Mouse (Mus musculus) urinary bladder, postnatal 25 days (tissue): ENCODE measurements around the gene Vmp1.

Source experiments
- DNase-seq: peaks from one replicate; pipeline ENCODE4 v3.0.0; 2022; ENCODE audit warnings: low spot score

The Vmp1 gene

GRCm38 (mm10) chr11:86629941-86630340 is 53.7 kb downstream of the Vmp1 start:
- no peak for DNase-seq

- no peak for DNase-seq
These were observed 54.2 kb downstream of the Vmp1 start for GRCm38 (mm10) chr11:86629445-86629844.

DNA sequence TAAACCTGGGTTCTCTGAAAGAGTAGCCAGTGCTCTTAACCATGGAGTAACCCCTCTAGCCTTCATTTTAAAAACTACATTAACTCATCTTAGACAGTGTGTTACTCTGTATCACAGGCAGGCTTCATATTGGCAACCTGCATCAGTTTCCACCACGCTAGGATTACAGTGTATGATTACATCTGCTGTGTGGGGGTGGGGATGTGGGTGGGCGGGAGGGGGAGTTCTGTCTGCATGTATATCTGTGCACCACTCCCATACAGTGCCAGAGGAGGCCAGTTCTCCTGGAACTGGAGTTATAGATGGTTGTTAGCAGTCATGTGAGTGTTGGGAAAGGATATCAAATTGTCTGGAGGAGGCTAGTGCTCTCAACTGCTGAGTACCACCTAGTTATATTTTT is 55.2 kb downstream of the Vmp1 start:
- DNase-seq, result no peak

DNA sequence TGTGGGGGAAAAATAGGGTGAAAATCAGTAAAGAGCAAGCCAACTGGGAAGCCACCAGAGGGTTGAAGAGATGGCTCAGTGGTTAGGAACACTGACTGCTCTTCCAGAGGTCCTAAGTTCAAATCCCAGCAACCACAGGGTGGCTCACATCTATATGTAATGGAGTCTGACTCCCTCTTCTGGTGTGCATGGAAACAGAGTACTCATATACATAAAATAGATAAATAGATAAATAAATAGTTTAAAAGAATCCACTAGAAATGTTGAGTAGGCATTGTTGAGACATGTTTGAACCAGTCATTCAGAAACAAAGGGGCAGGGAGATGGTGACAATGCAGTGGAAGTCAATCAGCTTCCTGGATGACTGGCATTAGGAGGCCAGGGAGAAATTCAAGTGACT is 56.0 kb downstream of the Vmp1 start:
- DNase-seq, result no peak

- DNase-seq, result no peak
These were observed 56.9 kb downstream of the Vmp1 start for GRCm38 (mm10) chr11:86626714-86627113.

DNA sequence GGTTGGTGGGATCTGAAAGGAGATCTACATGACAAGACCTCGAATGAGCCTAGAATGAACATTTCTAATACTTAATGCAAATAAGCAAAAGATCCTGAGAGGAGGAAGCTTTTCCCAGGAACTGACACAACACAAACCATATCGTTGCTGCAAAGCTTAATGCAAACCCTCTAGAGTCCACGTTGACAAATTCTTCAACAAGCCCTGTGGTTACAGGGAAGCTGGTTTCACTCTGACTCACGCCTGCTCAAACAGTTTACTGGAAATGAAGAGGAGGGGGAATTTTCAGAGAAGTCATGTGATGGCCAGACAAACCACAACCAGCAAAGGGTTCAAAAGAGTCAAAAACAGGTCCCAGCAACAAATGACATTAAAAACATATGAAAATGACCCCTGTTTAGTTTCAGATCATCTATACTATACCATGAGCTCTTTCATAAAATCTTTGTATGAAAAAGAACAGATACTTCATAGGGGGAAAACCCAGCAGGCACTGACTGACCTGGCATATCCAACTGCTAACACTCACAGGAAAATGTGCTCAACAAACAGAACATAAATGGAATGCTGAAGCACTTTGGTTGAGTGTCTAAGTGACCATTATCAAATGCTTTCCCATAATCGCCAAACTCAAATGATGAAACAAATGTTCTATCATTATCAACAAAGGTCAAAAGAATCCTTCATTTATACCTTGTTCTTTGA is 59.2 kb downstream of the Vmp1 start:
- DNase-seq, result no peak

DNA sequence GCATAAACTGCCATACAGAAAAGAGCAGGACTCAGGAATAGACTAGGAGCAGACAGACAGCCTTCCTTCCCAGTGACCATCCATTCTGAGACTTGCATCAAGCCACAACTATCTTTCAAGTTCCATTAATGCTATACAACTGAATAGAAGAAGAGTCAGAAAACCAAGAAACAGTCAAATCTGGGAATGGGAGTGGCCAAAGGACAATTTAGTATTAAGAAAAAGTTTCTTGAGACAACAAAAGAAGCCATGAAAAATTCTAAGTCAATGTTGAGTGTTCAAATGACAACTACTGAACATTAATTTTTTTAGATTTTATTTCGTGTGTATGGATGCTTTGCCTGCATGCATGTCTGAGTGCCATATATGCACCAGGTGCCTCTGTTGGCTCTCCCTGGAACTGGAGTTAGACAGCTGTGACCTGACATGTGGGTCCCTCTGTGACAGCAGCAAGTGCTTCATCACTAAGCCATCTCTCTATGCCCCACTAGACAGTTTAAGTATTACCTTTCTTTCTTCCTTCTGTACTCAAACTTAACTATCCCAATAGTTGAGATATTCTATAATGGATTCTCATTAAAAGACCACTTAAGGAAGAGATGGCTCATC is 60.1 kb downstream of the Vmp1 start:
- no peak for DNase-seq

DNA sequence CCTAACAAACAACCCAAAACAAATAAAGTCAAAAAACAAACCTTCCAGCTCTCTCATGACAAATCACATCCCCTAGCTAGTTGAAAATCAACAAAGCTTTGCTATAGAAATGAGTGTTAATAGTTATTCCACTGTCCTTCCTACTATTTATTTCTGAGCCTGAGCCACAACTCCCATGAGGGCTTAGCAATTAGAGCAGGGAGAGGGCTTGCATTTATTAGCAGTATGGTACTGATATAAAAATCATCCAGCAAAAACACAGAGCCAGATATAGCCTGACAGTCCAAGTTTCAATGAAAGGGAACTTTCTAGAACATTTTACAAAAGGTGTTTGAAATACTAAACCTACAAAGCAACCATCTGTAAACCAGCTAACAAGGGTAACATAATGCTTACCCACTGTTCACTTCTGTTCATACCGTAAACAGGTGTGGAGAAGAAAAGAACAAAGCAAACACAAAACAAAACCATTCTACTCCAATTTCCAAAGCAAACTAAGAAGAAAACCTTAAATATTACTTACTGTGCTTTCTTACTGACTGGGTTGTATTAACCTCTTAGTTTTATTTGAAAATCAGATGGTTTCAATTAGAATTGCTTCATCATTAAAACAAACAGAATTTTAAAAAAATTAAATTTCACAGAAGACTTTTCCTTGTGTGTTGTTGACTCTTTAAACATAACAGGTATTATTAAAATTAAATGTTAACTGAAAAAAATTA is 61.3 kb downstream of the Vmp1 start:
- DNase-seq, result no peak

GRCm38 (mm10) chr11:86621139-86621538 is 62.5 kb downstream of the Vmp1 start:
- no peak for DNase-seq

DNA sequence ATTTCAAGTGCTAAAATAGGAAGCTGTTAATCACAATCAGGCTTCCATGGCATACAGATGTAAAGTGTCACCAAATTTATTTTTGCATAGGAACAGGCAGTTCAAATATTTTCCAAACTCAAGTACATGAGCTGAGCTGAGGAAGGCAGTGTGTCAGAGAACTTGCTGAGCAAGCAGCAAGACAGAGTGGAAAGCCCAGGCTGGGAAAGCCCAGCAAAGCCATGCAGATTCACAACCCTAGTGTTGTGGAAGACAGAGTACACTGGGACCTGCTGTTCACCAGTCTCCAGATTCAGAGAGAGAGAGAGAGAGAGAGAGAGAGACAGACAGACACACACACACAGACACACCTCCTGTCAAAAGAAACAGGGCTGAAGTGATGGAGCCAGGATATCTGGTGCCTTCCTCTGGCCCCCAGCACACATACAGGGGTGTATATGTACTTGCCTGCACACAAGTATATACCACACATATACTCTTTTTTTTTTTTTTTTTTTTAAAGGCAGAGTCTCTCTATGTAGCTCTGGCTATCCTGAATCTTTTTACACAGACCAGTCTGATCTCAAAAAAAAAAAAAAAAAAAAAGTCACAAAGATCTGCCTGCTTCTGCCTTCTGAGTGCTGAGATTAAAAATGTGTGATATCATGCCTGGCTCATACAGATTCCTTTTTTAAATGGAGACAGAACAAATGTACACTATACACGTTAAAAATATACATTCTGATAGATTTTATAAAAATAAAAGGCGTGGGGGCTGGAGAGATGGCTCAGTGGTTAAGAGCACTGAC is 64.9 kb downstream of the Vmp1 start:
- no peak for DNase-seq

DNA sequence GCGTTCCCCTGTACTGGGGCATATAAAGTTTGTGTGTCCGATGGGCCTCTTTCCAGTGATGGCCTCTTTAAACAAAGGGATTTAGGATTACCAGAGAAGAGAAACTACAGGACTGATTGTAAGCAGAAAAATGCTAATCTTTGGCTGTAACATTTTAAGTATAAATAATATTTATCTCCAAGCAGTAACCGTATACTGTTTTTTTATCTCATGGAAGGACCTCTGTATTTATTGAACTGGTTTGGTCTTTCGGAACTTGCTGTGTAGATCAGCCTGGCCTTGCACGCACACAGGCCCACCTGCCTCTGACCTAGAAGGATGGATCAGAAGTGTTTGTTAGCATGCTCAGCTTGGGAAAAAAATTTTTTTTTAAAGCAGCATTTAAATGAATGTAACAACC is 69.0 kb downstream of the Vmp1 start:
- DNase-seq, result no peak

- no peak for DNase-seq
These were observed 69.5 kb downstream of the Vmp1 start for GRCm38 (mm10) chr11:86614056-86614530.

DNA sequence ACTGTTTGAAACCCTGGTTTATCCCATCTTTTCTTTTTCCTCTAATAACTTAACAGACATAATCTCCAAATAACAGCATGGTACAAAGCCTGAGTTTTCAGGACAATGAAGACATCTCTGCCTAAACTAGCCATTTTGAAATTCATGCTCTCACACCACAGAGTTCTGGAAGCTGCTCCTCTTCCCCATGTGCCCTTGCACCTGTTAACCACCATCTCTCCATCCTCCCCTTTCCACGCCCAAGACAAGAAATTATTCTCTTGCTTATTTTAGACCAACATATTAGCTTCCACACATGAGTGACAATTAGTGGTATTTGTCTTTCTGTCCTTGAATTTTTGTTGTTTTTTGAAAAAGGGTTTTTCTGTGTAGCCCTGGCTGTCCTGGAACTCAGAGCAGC is 71.6 kb downstream of the Vmp1 start:
- no peak for DNase-seq

- no peak for DNase-seq
These were observed 73.4 kb downstream of the Vmp1 start for GRCm38 (mm10) chr11:86610239-86610638.

DNA sequence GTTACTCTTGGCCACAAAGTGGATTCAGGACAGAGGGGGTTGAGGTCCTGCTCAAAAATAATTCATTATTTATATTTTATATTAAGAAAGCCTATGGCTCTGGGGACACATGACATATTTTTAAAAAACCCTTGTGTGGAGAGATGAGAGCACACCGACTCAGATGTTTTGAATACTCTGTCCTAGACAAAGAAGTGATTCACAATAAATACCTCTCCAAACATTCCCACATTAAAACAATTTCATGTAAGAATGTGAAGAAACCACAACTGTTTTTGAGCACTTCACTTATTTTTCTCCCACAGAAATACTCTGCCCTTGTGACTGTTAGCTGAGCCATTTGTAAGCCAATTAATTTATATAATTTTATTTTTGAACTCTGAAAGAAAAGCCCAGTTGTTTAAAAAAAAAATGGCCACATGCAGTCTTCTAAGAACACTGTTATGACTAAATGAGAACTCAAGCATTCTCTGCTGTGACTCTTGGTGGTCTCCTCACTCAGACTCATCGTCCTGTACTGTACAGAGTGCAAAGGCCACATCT is 75.8 kb downstream of the Vmp1 start:
- no peak for DNase-seq

- DNase-seq, result no peak
These were observed 76.9 kb downstream of the Vmp1 start for GRCm38 (mm10) chr11:86606621-86607339.

GRCm38 (mm10) chr11:86604732-86605520 is 78.7 kb downstream of the Vmp1 start:
- no peak for DNase-seq

DNA sequence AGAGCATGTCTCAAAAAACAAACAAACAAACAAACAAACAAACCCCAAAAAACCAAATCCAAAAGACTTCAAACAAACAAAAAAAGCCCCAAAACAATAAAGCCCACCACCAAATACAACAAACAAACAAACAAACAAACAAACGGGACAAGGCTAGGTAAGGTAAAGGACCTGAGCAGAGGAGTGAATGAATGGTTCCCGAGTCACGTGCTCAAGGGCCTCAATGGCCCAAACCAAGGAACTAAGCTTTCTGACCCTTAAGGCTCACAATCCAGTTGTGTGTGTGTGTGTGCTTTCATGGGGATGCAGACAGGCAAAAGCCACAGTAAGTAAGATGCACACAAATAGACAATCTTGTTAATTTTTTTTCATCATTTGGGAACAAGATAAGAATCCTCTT is 79.3 kb downstream of the Vmp1 start:
- DNase-seq, result no peak

- DNase-seq, result no peak
These were observed 79.9 kb downstream of the Vmp1 start for GRCm38 (mm10) chr11:86603719-86604118.

DNA sequence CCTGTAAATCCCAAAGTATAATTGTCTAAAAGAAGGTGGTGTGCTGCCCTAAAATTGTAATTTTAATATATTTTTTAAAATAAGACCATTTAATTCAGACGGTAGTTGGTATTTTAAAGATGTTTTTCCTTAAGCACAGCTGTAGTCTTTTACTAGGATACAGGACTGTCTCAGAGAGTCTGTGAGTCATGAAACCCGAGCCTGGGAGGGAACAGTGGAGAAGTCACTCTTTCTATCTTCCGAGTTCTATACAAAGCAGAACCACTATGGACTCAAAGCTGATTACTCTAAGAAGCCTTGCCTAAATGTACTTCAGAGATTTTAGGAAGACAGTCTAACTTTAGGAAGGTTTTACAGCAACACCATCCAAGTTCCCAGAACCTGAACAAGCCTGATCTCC is 81.5 kb downstream of the Vmp1 start:
- DNase-seq, result no peak

DNA sequence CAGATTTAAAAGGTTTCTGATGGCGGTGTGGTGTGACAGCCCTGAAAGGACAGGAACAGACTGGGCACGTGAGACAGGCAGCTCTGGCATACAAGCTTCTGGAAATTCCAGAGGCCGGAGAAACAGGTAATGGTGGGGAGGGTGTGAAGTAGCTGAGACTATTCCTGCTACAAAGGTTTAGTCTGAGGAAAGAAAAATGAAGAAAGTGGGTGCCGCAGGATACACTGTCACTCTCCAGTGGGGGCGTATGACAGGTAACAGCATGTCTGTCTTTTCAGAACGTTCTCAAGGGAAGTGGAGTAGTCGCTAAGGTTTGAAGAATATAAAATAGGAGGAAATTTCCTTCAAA is 83.5 kb downstream of the Vmp1 start:
- DNase-seq, result no peak
